Mouse (Mus musculus): ENCODE results near the gene Babam2.

GRCm38 (mm10) chr5:31725885-31726284 lies 28.4 kb downstream of the Babam2 start:
- TF ChIP-seq CTCF (IDR thresholded peaks at IDR 0.05; ENCODE audit: control insufficient read depth, insufficient read depth, low read length) = no peak
- no peak for TF ChIP-seq POLR2A (IDR thresholded peaks at IDR 0.05; ENCODE audit: borderline replicate concordance, control insufficient read depth, low read depth, low read length)

All from bone marrow, adult 2 months (tissue).